ENCODE assay signal across 8 mouse cellular contexts in genomic region chr4:130081345-130082190, GRCm38 (mm10). TPM values are rescaled to one million over a fixed set of nuclear protein-coding genes. Genes with fewer than 3 reads are reported as not detected.
DNase-seq lines count a peak whose midpoint lies in the region; ATAC-seq and TF ChIP-seq lines count a peak whose summit lies in the region.
"Had no signal": no experiment of that assay in that cellular context is flagged by ENCODE, and none has a peak within 500 bp of the region (broad histone marks: within the 10 kb centered on the region; RNA-seq: fewer than 3 reads in every experiment).

No protein-coding gene starts in this region.

- no peak for TF ChIP-seq EP300 in heart, adult 2 months (IDR thresholded peaks at IDR 0.05; ENCODE audit: insufficient read depth, low read depth, low read length)

- peak; percentile 14; the same call in 1 of the 2 replicates for TF ChIP-seq CTCF in heart, adult 2 months (IDR thresholded peaks at IDR 0.05)

- no peaks in the 10 kb centered on the region for H3K27me3 ChIP-seq in heart, adult 2 months (ENCODE audit: control insufficient read depth, insufficient read depth, low read length)

- peak; percentile 66 for DNase-seq in urinary bladder, postnatal 14 days (ENCODE audit: low spot score)
- DNase-seq in urinary bladder, postnatal 10 days (ENCODE audit: low spot score) = no peak
- peak; percentile 95 for DNase-seq in cerebellum, postnatal 14 days
- peak; percentile 65 to 75 for DNase-seq in heart, adult 2 months
- peak; percentile 41 to 60 for DNase-seq in kidney, postnatal 4 days
- DNase-seq in B cell, adult 2 months = no peak
- DNase-seq: liver, embryonic 13.5 days had no signal

- no peaks in the 10 kb centered on the region for H3K36me3 ChIP-seq in heart, adult 2 months (ENCODE audit: control insufficient read depth, insufficient read depth, low read length)
- H3K36me3 ChIP-seq: liver, embryonic 13.5 days had no signal

- no peak overlapping the region for H3K4me3 ChIP-seq in heart, adult 2 months
- H3K4me3 ChIP-seq: liver, embryonic 13.5 days had no signal

- no peak overlapping the region for H3K9ac ChIP-seq in heart, adult 2 months (ENCODE audit: low read depth, low read length)
- H3K9ac ChIP-seq: liver, embryonic 13.5 days had no signal

- no peak for TF ChIP-seq POLR2A in heart, adult 2 months (IDR thresholded peaks at IDR 0.05; ENCODE audit: insufficient read depth, low read depth, low read length)

- 52% methylated on average over 19 of the region's 19 CpGs for WGBS in heart, adult 2 months

- ATAC-seq in megakaryocyte, adult 5-6 weeks (ENCODE audit: poor library complexity, severe bottlenecking) = peak; percentile 59; the same call in 1 of the 2 replicates

- intact Hi-C loops in heart, adult 2 months (cut with DNase I) = loop anchor here (10.0 kb wide), 1 partner anchor 297 kb away; no protein-coding TSS in a partner anchor

- no peaks in the 10 kb centered on the region for H3K4me1 ChIP-seq in heart, adult 2 months (ENCODE audit: control insufficient read depth, insufficient read depth, low read length)
- H3K4me1 ChIP-seq: liver, embryonic 13.5 days had no signal

- no peaks in the 10 kb centered on the region for H3K79me2 ChIP-seq in heart, adult 2 months (replicated peaks; ENCODE audit: control insufficient read depth, insufficient read depth, low read length)

- no peak overlapping the region for H3K27ac ChIP-seq in heart, adult 2 months
- H3K27ac ChIP-seq: liver, embryonic 13.5 days had no signal

RNA-seq across cellular contexts. Expression of gene Pef1, which starts 20.8 kb away (rescaled TPM):
- total RNA-seq in heart, adult 2 months (2021) = 10 to 100 TPM; 31.4 to 38.0 TPM
- 59.3 and 63.7 TPM in 2 replicates for polyA plus RNA-seq in heart, adult 2 months (2012; rRNA removed)
- 53.1 TPM in 2 replicates for total RNA-seq in megakaryocyte, adult 5-6 weeks (2015)
- total RNA-seq in megakaryocyte, adult 5-6 weeks (2017) = 12.3 and 18.0 TPM in 2 replicates

RNA-seq across cellular contexts. Expression of gene Col16a1, which starts 33.9 kb away (rescaled TPM):
- total RNA-seq in heart, adult 2 months (2021) = 1 to 10 TPM; 5.0 to 5.5 TPM
- polyA plus RNA-seq in heart, adult 2 months (2012; rRNA removed) = 7.2 and 8.4 TPM in 2 replicates
- total RNA-seq in megakaryocyte, adult 5-6 weeks (2015) = not detected in 2 replicates
- not detected in 2 replicates for total RNA-seq in megakaryocyte, adult 5-6 weeks (2017)

RNA-seq across cellular contexts. Expression of gene Hcrtr1, which starts 57.6 kb away (rescaled TPM):
- total RNA-seq in heart, adult 2 months (2021) = not detected
- polyA plus RNA-seq in heart, adult 2 months (2012; rRNA removed) = 0.23 and 0.27 TPM in 2 replicates
- total RNA-seq in megakaryocyte, adult 5-6 weeks (2015) = not detected in 2 replicates
- not detected in 2 replicates for total RNA-seq in megakaryocyte, adult 5-6 weeks (2017)

Comparison
In these comparisons a context has a peak if more than half of its experiments do, and no peak if none do; other contexts are left out.
1. DNase-seq: peak in urinary bladder, postnatal 14 days (single experiment), cerebellum, postnatal 14 days (2 of 2), heart, adult 2 months (2 of 2) and kidney, postnatal 4 days (2 of 2); none in urinary bladder, postnatal 10 days (single experiment) and B cell, adult 2 months (0 of 2).
2. RNA of gene Col16a1, which starts 33.9 kb away (total RNA-seq): 5.0 to 5.5 TPM in heart, adult 2 months; not detected in megakaryocyte, adult 5-6 weeks; every median in the first group is over 4 times any median in the second.